In the genomic region with DNA sequence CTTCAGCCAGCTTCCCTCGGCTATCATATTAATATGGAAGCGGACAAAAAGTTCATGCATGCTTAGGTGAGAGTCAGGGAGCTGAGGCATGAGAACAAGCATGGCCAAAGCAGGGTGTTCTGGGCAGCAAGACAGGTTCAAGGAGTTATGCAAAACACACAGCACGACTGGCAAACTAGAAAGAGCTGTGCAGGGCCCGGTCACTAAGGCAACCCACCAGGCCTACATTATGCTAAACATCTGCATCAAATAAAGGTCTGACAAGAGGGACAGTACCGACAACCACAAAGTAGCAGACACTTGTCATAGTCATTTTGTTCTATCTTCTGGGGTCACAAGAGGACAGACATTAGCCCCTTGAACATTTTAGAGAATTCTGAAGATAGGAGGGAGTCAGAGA, we compare ENCODE assay signal across 27 mouse cellular contexts.
"Had no signal": no experiment of that assay in that cellular context is flagged by ENCODE, and none has a peak within 500 bp of the region (broad histone marks: within the 10 kb centered on the region; RNA-seq: fewer than 3 reads in every experiment).

No protein-coding gene starts in this region.

- H3K4me1 ChIP-seq: heart, embryonic 13.5 days; heart, embryonic 15.5 days; hindbrain, embryonic 15.5 days; limb, embryonic 12.5 days; liver, embryonic 13.5 days; liver, embryonic 15.5 days had no signal

- H3K9me3 ChIP-seq: heart, embryonic 13.5 days; heart, embryonic 15.5 days; hindbrain, embryonic 13.5 days; hindbrain, embryonic 15.5 days; limb, embryonic 10.5 days; limb, embryonic 12.5 days; liver, embryonic 13.5 days; liver, embryonic 15.5 days had no signal

- H3K9ac ChIP-seq: heart, embryonic 13.5 days; heart, embryonic 15.5 days; hindbrain, embryonic 13.5 days; hindbrain, embryonic 15.5 days; limb, embryonic 12.5 days; liver, embryonic 13.5 days; liver, embryonic 15.5 days; liver, postnatal 0 days had no signal

- H3K4me3 ChIP-seq: heart, adult 2 months; heart, embryonic 13.5 days; heart, embryonic 15.5 days; hindbrain, embryonic 13.5 days; hindbrain, embryonic 15.5 days; layer of hippocampus, adult 2 months; left cerebral cortex, adult 2 months; limb, embryonic 10.5 days; limb, embryonic 12.5 days; liver, embryonic 13.5 days; liver, embryonic 15.5 days had no signal

- H3K36me3 ChIP-seq: heart, embryonic 13.5 days; heart, embryonic 15.5 days; hindbrain, embryonic 13.5 days; hindbrain, embryonic 15.5 days; limb, embryonic 10.5 days; limb, embryonic 12.5 days; liver, embryonic 13.5 days; liver, embryonic 15.5 days had no signal

- ATAC-seq: hindbrain, postnatal 0 days; intestine, embryonic 16.5 days; liver, postnatal 0 days had no signal

- DNase-seq: gastrocnemius, postnatal 14 days; gastrocnemius, postnatal 36 days; heart, adult 11 months; heart, adult 2 months; heart, postnatal 14 days; heart, postnatal 36 days; kidney, adult 11 months; kidney, adult 2 months; kidney, postnatal 10 days; kidney, postnatal 25 days; kidney, postnatal 4 days; liver; liver, embryonic 13.5 days; liver, postnatal 0 days had no signal

- H3K27me3 ChIP-seq: heart, embryonic 13.5 days; heart, embryonic 15.5 days; hindbrain, embryonic 13.5 days; hindbrain, embryonic 15.5 days; limb, embryonic 12.5 days; liver, embryonic 13.5 days; liver, embryonic 15.5 days had no signal

- H3K4me2 ChIP-seq: heart, embryonic 11.5 days; heart, embryonic 13.5 days; heart, embryonic 15.5 days; hindbrain, embryonic 13.5 days; hindbrain, embryonic 15.5 days; limb, embryonic 12.5 days; liver, embryonic 11.5 days; liver, embryonic 13.5 days; liver, embryonic 15.5 days had no signal

- H3K27ac ChIP-seq: heart, adult 2 months; heart, embryonic 13.5 days; heart, embryonic 15.5 days; hindbrain, embryonic 13.5 days; hindbrain, embryonic 15.5 days; hindbrain, postnatal 0 days; layer of hippocampus, adult 2 months; left cerebral cortex, adult 2 months; limb, embryonic 10.5 days; limb, embryonic 12.5 days; liver, embryonic 13.5 days; liver, embryonic 15.5 days had no signal
